Mouse (Mus musculus): ENCODE results near the gene Ppox.
"Not testable (repeated sequence)": the region's sequence is repeated elsewhere in the genome, so short reads cannot be mapped to it uniquely, and the experiment has no call there.

The Ppox gene

GRCm38 (mm10) chr1:171241952-171242351 is 39.0 kb downstream of the Ppox start:
- DNase-seq (ENCODE audit: low read depth) = not testable (repeated sequence)

- no peak for DNase-seq (ENCODE audit: low read depth)
Measured at GRCm38 (mm10) chr1:171240911-171241310, 40.1 kb downstream of the Ppox start.

DNA sequence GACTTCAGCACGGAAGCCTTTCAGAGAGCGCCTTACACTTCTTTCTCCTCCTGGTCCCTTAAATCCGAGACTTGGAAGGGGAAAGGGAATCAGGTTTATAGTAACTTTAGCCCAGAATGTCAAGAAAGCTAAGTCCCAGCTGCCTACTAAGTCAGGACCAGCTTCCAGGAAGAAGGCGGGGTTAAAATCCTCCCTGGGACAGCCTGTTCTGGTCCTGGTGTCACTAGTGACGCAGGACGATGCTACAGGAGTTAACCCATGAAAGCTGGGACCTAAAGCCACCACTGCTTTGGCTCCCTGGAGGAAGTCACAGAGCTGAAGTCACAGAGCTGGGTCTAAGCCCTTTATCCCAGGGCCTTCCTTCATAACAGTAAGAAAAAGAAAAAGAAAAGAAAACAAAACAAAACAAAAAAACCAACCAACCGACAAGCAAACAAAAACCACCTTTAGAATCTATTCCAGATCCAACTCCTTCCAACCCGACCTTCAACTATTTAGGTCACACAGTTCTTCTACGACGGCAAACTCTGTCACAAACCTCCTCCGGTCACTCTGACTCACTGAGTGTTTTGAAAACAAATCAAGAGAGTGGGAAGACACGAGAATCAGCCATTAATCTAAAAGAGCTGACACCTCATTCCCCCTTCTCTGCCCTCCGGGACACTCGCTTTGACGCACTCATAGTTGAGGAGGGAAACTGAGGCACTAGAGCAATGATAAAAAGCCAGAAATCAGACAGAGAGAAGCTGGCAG is 40.8 kb downstream of the Ppox start:
- no peak for DNase-seq (ENCODE audit: low read depth)

- peak; percentile 63 for DNase-seq (ENCODE audit: low read depth)
Measured at GRCm38 (mm10) chr1:171238463-171238862, 42.5 kb downstream of the Ppox start.

GRCm38 (mm10) chr1:171237438-171237837 is 43.5 kb downstream of the Ppox start:
- DNase-seq (ENCODE audit: low read depth) = no peak

DNA sequence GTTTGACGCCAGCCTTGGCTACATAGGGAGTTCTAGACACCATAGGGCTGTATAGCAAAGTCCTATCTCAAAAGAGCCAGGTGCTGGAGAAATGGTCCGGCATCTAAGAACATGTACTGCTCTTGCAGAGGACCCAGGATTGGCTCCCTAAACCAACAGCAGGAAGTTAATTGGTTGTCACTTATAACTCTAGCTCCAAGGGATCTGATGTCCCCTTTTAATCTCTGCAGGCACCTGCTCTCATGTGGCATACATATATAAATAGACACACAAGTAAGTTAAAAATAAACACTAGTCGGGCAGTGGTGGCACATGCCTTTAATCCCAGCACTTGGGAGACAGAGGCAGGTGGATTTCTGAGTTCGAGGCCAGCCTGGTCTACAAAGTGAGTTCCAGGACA is 45.2 kb downstream of the Ppox start:
- DNase-seq (ENCODE audit: low read depth) = no peak

GRCm38 (mm10) chr1:171234538-171234937 is 46.4 kb downstream of the Ppox start:
- no peak for DNase-seq (ENCODE audit: low read depth)

GRCm38 (mm10) chr1:171234126-171234525 is 46.9 kb downstream of the Ppox start, which contains the start of gene Fcer1g:
Gene Fcer1g, minus strand, starts transcription at chr1:171234365.
- no peak for DNase-seq (ENCODE audit: low read depth)

GRCm38 (mm10) chr1:171232800-171233730 is 47.9 kb downstream of the Ppox start:
- DNase-seq (ENCODE audit: low read depth) = no peak

DNA sequence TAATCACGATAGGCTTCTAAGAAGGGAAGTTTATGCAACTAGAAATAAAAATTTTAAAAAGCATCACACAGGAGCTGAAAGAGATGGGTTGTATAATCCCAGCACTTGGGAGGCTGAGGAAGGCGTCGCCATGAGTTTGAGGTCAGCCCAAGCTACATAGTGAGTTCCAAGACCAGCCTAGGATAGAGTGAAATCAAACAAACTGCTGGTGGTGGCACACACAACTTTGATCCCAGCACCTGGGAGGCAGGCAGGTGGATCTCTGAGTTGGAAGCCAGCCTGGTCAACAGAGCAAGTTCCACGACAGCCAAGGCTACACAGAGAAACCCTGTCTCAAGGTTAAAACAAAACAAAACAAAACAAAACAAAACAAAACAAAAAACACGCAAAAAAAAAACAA is 48.6 kb downstream of the Ppox start:
- DNase-seq (ENCODE audit: low read depth) = no peak

DNA sequence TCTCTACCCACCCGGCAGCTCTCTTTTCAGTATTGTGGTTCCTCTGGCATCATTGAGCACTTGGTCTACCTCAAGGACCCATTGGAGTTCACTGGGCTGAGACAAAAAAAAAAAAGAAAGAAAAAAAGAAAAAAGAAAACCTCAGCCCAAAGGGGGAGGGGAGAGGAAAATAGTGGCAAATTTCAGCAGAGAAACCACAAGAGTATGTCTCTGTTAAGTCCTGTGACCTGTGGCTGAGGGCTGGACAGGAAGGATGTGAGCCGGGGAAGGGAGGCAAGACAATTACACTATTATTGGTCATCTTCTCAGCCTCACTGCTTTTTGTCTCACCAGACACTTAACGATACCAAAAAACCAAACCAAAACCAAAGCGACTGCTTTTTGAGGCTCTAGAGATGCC is 49.1 kb downstream of the Ppox start:
- no peak for DNase-seq (ENCODE audit: low read depth)

- DNase-seq (ENCODE audit: low read depth) = no peak
Measured at GRCm38 (mm10) chr1:171230215-171230614, 50.8 kb downstream of the Ppox start.

DNA sequence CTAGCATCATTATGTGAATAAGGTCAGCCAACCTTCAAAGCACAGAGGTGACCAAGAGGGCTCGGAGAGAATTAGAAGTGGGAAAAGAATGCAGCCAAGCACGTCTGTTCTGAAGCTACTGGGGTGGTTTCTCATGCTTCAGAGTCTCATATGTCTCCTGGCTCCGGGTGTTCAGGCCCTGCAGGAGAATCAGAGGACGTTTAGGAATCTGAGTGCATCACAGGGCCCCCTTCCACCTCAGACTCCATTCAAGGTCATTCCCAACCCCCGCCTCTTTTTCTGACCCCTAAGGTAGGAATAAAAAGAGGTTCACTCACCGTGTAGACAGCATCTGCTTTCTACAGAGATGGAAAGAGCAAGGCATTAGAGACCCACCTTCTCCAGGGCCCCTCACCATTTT is 51.2 kb downstream of the Ppox start:
- DNase-seq (ENCODE audit: low read depth) = no peak

DNA sequence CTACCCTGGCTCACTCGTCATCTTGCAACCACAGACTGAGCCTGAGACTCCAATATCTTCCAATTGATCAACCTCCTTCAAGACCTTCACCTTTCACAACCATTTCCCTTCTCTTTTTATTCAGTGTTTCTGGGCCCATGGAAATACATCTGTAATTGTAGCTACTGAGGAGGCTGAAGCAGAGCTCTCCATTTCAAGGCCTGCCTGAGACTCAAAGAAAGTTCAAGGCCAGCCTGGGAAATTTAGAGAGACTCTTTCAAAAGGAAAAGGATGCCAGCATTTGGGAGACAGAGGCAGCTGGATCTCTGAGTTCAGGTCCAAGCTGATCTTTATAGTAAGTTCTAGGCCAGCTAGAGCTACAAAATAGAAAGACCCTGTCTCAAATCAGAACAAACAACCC is 53.1 kb downstream of the Ppox start:
- DNase-seq (ENCODE audit: low read depth) = no peak

GRCm38 (mm10) chr1:171226780-171227179 is 54.2 kb downstream of the Ppox start:
- no peak for DNase-seq (ENCODE audit: low read depth)

Data from naive thymus-derived CD4-positive, alpha-beta T cell, adult 2 months (primary cell).